Mouse (Mus musculus) right cerebral cortex, postnatal 10 days (tissue): ENCODE data around the gene Dbh.

ENCODE experiments used
- DNase-seq, 2 experiments: peaks; one replicate each; pipeline ENCODE4 v3.0.0; 2021; ENCODE audit warnings: low spot score in 2 of 2

Dbh gene

DNA sequence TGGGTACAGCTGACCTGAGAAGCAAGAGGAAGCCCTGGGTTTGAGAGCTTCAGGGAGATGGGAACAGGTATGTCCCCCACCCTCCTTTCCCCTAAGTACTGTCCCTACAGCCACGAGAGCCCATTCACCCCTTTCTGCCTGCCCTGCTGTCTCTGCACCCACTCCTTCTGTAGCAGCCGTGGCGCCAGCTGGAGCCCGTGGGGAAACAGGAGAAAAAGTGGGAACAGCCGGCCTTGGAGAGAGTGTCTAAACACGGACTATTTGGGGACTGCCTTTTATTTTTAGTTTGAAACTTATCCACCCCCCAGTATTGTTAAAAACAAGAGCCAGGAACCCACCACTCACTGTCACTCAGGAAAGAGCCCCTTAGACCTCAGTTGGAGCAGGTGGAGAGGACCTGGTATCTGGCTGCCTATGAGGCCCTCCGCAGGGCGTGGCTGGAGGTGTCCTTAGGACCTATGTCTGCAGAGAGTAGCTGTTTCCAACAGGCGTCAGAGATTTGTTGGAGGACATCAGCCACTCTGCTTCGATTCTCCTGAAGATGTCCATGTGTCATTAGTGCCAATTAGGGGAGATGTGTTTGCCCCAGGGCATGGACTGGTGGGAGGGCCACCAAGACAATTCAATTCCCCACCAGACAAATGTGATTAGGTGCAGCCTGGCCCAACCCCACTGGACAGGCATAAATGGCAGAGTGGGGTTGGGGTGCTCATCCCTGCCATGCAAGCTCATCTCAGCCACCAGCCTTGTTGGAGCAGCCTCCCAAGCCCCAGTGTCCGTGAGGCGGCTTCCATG, at the start of gene Dbh:
Gene Dbh, plus strand, starts transcription at position 438 of the 795 bp plus-strand sequence.
- peak; percentile 89 to 92 for DNase-seq

GRCm38 (mm10) chr2:27118452-27118851, 46.6 kb upstream of the Dbh start:
- DNase-seq = no peak

GRCm38 (mm10) chr2:27119766-27120165, 45.3 kb upstream of the Dbh start:
- no peak for DNase-seq

DNA sequence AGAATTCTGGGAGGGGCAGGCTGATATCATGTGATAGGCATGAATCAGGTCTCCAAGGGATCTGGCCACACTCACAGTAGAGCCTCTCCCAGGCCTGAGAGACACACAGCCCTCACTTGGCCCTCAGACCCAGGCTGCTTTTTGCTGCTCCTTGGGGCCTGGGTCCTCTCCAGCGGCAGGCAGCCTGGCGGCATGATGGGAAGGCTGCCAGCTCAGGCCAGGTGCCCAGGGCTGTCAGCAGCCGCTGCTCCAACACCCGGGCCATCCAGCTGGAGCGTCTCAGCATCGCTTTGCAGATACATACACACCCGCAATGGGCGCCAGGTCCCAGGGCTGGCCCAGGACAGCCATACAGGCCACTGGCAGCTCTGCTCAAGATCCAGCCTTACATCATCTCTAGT, 44.8 kb upstream of the Dbh start:
- DNase-seq = peak; percentile 72

DNA sequence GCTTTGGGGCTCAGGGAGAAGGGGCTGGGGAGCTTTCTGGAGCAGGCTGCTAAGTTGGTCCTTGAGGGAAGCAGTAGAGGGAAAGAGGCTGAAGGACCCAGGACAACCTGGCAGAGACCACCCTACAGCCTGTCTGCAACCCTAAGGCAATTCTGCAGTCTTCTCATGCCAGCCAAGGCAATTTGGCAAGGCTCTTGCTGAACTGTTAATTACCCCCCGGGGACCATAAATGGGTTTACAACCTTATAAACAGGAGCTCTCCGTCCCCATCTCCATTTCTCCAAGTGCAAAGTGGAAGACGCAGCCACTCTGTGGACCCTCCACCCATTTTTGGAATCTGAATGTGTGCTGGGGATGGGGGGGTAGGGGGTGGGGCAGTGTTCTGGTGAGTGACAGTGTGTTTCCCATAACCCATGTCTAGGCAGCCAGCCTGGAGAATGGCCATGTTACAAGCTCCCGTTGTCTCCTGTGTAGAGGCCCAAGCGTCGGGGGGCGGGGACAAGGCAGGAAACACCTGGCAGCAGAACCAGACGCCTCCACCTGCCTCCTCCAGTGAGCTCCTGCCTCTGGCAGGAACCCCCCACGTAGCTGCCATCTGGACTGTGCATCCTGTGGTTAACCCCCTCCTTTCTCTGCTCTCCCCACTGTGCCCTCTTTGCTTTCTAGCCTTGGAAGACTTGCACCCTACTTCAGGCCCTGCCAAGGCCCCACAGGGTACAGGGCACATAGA, 43.2 kb upstream of the Dbh start:
- DNase-seq = peak in 1 of 2 experiments; percentile 52

DNA sequence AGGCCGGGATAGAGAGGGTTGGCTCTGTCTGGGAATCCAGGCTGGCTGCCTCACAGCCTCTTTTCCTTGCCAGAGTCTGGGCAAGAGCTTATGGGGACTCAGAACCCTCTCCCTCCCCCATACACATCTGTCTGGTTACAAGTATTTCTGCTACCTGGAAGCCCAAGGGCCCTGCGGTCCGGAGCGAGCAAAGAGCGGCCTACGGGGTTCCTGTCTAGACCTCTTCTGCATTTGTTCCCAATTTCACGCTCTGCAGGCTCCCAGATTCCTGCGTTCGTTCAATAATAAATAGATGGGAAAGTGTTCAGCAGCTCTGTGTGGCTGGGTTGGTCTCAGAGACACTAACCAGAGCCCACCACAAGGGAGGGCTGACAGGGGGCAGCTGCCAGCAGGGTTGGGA, 42.5 kb upstream of the Dbh start:
- no peak for DNase-seq

- no peak for DNase-seq
These were observed 41.9 kb upstream of the Dbh start for GRCm38 (mm10) chr2:27123121-27123520.

GRCm38 (mm10) chr2:27125979-27126378, 39.1 kb upstream of the Dbh start:
- no peak for DNase-seq

DNA sequence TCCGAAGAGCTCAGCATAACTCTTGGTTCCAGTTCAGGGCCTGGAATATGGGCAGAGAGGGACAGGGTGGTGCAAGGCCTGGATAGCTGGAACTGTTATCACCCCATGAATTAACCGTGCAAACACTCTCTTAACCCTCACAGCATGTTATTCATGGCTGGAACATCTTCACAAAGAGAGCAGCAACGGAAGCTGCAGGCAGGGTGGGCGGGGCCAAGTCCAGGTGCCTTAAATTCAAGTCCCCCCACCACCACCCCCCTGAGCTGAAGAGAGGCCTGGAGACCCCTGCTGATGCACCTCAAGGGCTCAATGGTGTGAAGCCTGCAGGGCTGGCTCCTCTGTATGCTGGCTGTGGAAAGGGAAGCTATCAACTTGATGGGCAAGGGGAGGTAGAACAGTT, 38.5 kb upstream of the Dbh start:
- no peak for DNase-seq

DNA sequence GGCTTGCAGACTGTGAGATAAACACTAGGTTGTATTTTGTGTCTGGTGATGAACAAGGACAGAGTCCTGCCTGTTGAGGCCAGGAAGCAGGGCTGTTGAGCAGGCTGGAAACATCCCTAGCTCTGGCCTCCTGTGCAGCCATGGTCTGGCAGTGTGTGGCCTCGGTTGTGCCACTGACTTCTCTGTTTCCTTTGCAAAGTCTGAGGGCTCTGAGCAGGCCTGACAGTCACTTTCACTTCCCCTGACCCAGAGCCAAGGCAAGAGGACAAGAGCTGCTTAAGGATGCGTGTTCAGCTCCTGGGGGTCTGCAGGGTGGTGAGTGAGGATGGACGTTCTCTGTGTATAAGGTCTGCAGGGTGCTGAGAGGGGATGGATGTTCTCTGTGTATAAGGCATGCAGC, 36.0 kb upstream of the Dbh start:
- no peak for DNase-seq

- DNase-seq = no peak
These were observed 29.1 kb upstream of the Dbh start for GRCm38 (mm10) chr2:27135935-27136334.

GRCm38 (mm10) chr2:27136336-27136735, 28.7 kb upstream of the Dbh start:
- DNase-seq = no peak

GRCm38 (mm10) chr2:27136789-27137188, 28.2 kb upstream of the Dbh start:
- no peak for DNase-seq

DNA sequence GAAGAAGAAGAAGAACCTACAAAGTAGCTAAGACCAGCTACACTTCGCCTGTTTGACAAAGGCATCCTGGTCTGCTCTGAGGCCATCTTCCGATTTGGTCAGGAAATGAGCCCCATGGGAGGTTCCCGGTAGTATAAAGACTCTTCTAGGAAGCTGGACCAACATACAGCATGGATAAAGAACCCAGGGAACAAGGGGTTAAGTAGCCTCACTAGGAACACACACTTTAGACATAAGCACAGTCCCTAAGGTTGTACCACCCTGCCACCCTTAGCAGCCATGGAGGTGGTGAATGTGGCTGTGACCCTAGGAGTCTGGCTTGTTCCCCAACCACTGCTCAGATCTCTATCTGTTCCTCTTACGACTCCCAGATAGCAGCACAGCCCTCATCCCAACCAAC, 26.7 kb upstream of the Dbh start:
- DNase-seq = no peak

GRCm38 (mm10) chr2:27141950-27142693, 22.9 kb upstream of the Dbh start, which contains the start of gene Fam163b:
Gene Fam163b, minus strand, starts transcription at chr2:27142491.
- peak; percentile 69 to 70 for DNase-seq

DNA sequence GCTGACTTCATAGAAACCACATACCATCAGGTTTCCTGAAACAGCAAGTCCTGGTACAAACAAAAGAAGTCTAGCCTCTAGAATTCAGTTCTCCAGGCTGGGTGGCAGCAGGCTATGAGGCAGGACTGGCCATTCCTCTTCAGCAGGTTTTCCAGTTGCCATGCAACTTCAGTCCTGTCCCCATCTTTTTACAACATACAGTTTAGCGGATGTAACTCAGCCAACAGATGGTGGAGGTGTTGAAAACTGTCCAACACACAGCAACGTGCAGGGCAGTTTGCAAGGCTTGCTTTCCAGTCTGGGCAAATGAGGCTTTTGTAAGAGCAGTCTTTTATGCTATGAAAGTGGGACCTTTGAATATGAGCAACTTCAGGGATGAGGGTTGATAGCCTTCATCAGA, 20.1 kb upstream of the Dbh start:
- peak; percentile 67 to 78 for DNase-seq

DNA sequence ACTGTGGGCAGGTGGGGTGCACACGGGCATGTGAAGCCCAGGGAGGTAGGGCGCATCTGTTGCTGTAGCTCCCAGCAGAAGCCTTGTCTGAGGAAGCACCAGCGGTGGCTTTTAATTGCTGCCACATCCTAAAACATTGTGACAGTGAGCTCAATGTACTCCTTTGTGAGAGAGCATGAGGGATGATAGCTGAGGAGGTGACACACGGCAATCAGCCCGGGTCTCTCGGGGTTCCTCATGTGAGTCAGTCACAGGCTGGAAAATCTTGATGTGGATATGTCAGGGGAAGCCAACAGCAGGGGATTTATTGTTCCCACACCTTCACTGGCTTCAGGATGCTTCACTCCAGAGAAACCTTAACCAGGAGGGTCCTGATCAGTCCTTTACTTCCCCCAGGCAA, 18.2 kb upstream of the Dbh start:
- peak in 1 of 2 experiments; percentile 24 for DNase-seq

GRCm38 (mm10) chr2:27149457-27149856, 15.6 kb upstream of the Dbh start:
- peak; percentile 47 to 55 for DNase-seq

- peak; percentile 52 to 64 for DNase-seq
These were observed 10.4 kb upstream of the Dbh start for GRCm38 (mm10) chr2:27154466-27155185.

DNA sequence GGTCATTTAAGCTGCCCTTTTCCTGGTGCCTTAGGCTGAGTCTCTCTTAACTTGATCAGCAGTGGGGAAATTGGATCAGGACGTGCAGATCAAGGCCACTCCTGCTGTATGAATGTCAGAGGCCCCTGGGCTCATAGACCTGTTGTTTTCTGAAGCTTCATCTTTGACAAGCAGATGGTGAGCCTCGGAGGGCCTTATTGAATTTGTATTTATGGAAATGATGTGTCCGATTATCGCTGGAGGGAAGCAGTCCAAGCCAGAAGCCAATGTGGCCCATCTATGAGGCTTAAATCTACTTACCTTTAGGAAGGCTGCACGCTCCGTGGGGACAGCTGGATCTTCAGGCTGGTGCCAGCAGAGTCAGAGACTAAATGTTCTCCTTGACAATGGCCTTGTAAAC, 8.4 kb upstream of the Dbh start:
- DNase-seq = peak in 1 of 2 experiments; percentile 23

- DNase-seq = no peak
These were observed 3.5 kb upstream of the Dbh start for GRCm38 (mm10) chr2:27161526-27161925.

GRCm38 (mm10) chr2:27162656-27163055, 2.4 kb upstream of the Dbh start:
- DNase-seq = peak; percentile 55 to 67
